Mouse (Mus musculus) small intestine, adult 2 months (tissue): Measurements from ENCODE around the gene Golga4.

Experiments
- CTCF ChIP-seq: fragments of 200-500 bp; IDR thresholded peaks from 2 replicates; pipeline ENCODE4 v1.5.1; 2012; ENCODE audit warnings: low read depth, mild to moderate bottlenecking, control low read depth, inconsistent platforms, low read length, moderate library complexity, mixed read lengths; ENCODE audit not compliant: insufficient replicate concordance, insufficient read length; ENCODE audit errors: extremely low read depth
- POLR2A ChIP-seq: fragments of 200-500 bp; IDR thresholded peaks from 2 replicates; pipeline ENCODE4 v1.6.1; 2012; ENCODE audit warnings: low read depth, mild to moderate bottlenecking, control low read depth, inconsistent platforms, low read length, moderate library complexity

DNA sequence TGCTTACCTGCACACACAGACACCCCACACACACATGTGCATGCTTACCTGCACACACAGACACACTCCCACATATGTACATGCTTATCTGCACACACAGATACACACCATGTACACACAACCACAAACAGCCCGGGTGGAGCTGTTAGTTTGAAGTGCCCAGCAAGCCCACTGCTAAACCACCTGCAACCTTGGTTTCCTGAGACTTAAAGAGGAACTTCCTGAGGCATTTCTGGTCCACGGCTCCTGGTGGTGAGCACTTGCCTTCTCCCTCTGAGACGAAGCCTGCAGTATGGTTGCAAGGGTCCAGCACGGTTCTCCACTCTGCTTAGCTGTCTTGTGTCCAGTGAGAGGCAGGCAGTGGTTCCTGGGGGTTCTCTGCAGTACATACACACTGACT, 114.7 kb downstream of the Golga4 start:
- TF ChIP-seq CTCF: no peak
- no peak for TF ChIP-seq POLR2A
